Mouse (Mus musculus) WW6 (cell line): Measurements from ENCODE around the gene Fam118a.
"Not testable (repeated sequence)": the region's sequence is repeated elsewhere in the genome, so short reads cannot be mapped to it uniquely, and the experiment has no call there.

ENCODE experiments used
- DNase-seq: peaks from one replicate; pipeline ENCODE4 v3.0.0-alpha.2; 2013; ENCODE audit warnings: low read depth, low spot score

The Fam118a gene

DNA sequence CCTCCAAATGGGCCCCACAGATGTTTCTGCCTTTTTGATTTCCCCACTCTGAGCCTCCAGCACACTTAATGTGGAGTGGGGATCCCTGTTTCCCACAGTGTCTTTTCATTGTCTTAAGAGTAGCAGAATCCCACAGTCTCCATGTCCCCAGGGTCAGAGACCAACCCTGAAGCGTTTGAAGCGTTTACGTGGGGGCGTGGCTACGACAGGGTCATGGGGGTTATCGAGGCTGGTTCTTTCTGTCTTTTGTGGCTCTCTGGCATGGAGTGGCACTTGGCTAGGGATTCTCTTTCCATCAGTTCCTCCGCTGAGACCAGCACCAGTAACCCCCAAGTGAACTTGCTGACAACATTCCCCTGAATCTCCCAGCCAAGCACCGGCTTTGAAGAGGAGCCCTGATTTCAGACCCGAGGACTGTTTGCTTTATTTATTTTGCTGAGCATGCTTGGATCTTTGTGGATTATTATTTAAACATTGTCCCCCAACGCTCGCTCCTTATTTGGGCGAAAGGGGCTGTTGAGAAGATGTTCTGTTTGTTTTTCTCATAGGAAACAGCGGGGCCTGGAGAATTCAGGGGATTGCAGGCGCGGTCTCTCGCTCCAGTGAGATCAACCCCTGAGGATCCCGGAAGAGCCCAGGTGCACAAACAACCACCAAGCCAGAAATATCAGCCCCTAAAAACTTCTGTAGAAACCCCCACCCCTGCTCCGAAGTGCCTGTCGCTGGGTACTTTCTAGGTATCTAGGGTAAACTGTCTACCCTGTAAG, 16.7 kb upstream of the Fam118a start:
- DNase-seq, result no peak

GRCm38 (mm10) chr15:85012662-85013054, 16.1 kb upstream of the Fam118a start:
- no peak for DNase-seq

DNA sequence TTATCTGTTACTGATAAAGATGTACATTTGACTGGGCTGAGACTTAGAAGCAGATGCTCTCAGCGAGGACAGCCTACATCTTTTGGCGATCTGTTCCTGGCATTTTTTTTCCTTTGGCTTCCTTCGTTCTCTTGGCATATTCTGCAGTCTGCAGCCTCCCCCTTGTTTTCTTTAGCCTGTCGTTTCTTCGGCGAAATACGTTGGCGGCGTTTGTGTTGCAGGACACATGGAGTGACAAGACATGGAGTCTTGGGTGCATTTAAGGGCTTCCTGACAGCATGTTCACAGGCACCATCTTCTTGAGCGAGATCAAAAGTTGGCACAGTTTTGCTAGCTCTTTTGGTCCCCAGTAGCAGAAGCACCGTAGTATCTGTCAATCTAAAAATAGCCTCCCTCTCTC, 13.0 kb upstream of the Fam118a start:
- no peak for DNase-seq

DNA sequence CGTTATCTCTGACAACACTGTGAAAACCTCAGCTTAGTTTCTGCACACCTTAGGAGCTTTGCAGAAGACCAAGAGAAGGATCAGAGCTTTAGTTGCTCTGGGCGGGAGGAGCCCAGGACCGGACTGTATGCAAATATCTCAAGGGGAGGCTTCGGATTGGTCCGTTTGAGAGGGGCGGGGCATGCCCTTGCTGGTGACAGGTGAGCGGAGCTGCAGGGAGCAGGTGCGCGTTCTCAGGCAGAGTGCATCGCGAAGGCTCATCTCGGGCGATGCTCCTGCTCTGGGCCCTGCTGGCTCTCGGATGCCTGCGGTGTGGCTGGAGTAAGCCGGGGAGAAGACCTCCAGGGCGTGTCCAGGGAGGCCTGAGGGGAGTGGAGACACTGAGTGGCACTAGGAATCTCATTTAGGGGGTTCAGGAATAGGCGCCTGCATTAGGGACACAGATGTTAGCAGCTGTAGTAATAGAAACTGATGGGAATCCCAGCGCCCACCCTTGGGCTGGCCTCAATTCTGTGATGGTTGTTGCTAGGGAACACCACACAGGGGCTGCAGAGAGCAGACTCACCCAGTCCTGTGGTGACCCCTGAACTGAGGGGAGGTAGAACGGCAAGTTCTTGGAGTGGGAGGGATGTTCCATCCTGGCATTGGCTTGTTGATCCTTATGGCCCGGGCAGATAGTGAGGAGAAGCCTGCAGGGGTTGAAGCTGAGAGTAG, 11.6 kb upstream of the Fam118a start, which contains the start of gene Upk3a:
Gene Upk3a (plus strand): TSS at position 191 of the 714 bp plus-strand sequence.
- no peak for DNase-seq

DNA sequence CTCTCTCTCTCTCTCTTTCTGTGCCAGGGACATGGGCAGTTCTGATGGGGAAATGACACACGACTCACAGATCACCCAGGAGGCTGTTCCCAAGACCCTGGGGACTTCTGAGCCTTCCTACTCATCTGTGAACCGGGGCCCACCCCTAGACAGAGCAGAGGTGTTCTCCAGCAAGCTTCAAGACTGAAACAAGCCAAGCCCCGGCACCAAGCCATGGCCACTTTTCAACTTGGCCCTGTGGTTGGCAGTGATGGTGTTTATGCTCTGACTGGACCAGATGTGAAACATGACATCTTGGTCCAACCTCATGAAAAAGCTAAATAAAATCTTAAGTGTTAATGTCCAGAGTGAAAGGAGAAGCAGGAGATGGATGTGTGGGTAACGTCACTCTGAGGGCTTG, 6.5 kb upstream of the Fam118a start:
- DNase-seq, result no peak

DNA sequence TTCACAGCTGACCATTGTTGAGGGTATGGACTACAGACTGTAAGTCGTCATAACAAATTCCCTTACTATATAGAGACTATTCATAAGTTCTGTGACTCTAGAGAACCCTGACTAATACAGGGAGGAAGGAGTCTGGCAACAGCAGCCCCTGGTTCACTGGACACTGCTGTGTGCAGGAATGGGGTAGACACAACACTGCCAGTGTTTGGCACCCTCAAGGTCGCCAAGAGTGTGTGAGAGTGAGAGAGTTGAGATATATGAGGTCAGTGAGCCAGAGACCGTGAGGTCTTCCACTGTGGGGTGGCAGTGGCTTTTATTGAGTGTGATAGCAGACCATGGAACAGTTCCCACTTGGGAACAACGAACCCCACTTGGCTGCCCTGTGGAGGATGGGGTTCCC, 2.6 kb upstream of the Fam118a start:
- no peak for DNase-seq

DNA sequence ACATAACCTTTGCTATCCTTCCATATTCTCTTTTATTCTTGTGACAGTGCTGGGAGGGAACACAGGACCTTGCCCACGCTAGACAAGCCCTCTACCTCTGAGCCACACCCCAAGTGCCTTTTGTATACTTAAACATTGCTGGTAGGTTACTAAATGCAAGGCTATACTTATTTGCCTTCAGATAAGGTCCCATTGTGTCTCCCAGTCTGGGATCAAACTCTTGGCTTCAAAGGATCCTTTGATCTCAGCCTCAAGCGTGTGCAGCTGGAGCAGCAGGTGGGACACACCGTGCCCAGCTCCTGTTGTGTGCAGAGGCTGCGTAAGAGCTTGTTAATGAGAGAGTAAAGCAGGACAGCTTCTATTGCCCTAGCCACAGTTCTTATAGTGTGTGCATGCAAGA, 1.0 kb upstream of the Fam118a start:
- DNase-seq, result peak; percentile 47

- not testable (repeated sequence) for DNase-seq
These were observed 1.9 kb downstream of the Fam118a start for GRCm38 (mm10) chr15:85030643-85031042.

GRCm38 (mm10) chr15:85031866-85032265, 3.1 kb downstream of the Fam118a start:
- DNase-seq, result no peak

DNA sequence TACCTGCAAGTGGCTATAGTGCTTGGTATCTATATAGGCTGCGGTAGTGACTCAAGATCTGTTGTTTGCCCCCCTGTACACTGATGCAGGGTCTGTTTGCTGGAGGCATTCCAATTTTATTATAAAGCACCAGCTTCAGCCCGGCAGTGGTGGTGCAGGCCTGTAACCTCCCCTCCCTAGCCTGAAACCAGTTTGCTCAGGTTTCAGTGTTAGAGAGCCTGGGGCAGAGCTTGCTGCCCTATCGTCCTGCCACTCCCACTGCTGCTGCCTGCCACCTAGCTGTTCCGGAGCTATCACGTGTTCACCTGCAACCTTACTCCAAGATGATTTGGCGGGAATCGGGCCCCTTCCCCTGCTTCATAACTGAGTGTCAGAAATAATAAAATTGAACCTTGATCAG, 5.2 kb downstream of the Fam118a start:
- DNase-seq, result not testable (repeated sequence)

DNA sequence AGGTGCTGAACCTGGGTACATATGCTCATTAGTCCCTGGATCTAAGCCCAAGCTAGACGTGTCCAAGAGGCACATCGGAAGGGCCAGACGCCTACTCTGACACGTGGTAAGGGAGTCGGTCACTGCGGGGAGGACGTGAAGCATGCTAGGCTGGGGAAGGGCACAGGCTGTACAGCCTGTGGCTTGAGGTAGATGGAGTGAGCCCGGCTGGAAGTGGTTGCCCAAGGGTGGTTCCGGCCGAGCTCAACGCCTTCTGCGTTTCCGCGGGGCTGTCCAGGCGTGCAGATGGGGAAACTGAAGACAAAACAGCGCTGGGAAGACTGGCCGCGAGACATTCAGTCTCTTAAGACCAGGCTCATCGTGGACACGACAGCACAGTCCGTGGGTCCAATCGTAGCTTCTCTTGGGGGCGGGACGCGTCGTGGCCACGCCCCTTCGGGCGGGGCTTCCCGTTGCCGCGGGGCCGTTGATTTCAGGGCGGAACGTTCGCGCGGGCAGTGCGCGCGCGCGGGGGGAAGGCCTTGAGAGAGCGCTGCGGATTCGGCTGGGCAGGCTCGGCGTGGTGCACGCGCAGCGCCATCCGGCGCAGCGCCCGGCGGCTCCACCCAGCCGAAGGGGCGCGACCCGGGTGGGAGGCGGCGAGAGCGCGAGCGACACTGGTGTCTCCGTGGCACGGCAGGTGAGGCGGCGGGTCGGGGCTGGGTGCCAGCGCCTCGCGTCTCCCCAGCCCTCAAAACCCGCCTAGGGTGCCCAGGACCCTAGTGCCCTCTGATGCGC, 8.0 kb downstream of the Fam118a start:
- peak; percentile 87 for DNase-seq

DNA sequence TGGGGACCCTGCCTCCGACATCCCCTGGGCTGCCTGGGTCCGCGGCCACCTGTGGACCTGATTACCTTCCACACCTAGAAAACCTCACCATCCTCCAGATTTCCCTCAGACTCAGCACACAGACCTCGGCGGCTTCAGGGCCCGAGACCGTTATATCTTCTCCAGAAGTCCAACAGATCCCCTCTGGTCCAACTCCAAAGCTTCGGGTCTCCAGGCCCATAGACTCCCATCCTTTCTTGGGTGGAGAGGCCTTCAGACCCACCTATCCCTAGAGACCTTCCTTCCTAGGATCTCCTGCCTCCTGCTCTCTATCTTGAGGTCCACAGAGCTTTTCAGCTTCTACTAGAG, 8.6 kb downstream of the Fam118a start:
- DNase-seq, result no peak

- no peak for DNase-seq
These were observed 12.9 kb downstream of the Fam118a start for GRCm38 (mm10) chr15:85041546-85042225.

- peak; percentile 54 for DNase-seq
These were observed 13.7 kb downstream of the Fam118a start for GRCm38 (mm10) chr15:85042361-85042954.

- DNase-seq, result no peak
These were observed 14.4 kb downstream of the Fam118a start for GRCm38 (mm10) chr15:85043116-85043515.

DNA sequence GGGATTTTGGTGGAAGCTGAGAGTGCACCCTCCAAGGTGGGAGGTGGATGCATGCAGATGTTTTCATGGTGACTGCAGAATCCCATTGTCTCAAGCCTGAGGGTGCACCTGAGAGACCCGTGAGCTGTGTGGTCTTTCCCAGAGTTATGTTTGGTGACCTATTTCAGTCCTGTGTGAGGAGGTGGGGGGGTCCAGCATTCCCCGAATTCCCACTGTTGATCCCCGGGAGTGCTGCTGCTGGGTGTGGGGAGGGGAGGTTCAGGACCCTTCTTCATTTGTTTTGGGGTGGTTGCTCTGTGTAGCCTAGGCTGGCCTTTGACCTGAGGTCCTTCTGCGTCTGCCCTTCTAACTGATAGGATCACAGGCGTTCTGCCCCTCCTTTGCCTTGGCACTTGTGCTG, 15.0 kb downstream of the Fam118a start:
- DNase-seq, result no peak

- DNase-seq, result no peak
These were observed 17.6 kb downstream of the Fam118a start for GRCm38 (mm10) chr15:85046230-85046950.

GRCm38 (mm10) chr15:85047865-85048264, 19.1 kb downstream of the Fam118a start:
- DNase-seq, result no peak

- DNase-seq, result no peak
These were observed 21.0 kb downstream of the Fam118a start for GRCm38 (mm10) chr15:85049758-85050157.

DNA sequence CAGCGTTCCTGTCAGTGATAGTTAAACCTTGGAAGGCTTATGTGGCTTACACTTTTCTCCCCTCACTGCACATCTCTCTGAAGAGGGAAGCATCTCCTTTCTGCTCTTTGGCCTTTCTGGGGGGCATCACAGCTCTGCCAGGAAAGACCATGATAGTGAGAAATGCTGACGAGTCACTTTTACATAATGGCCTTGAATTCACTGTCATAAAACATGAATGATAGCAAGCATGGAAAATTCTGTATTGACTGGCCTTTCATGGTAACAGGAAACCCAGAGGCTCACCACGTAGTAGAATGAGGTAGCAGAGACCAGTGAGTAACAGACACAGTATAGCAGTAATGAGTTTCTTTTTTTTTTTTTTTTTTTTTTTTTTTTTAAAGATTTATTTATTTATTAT, 25.4 kb downstream of the Fam118a start:
- DNase-seq, result no peak

GRCm38 (mm10) chr15:85055186-85055585, 26.4 kb downstream of the Fam118a start:
- no peak for DNase-seq
